Mouse (Mus musculus): ENCODE measurements around the gene Lin52.
A peak's percentile ranks its signal among the peaks of the same experiment; 100 is the strongest.

Gene Lin52

DNA sequence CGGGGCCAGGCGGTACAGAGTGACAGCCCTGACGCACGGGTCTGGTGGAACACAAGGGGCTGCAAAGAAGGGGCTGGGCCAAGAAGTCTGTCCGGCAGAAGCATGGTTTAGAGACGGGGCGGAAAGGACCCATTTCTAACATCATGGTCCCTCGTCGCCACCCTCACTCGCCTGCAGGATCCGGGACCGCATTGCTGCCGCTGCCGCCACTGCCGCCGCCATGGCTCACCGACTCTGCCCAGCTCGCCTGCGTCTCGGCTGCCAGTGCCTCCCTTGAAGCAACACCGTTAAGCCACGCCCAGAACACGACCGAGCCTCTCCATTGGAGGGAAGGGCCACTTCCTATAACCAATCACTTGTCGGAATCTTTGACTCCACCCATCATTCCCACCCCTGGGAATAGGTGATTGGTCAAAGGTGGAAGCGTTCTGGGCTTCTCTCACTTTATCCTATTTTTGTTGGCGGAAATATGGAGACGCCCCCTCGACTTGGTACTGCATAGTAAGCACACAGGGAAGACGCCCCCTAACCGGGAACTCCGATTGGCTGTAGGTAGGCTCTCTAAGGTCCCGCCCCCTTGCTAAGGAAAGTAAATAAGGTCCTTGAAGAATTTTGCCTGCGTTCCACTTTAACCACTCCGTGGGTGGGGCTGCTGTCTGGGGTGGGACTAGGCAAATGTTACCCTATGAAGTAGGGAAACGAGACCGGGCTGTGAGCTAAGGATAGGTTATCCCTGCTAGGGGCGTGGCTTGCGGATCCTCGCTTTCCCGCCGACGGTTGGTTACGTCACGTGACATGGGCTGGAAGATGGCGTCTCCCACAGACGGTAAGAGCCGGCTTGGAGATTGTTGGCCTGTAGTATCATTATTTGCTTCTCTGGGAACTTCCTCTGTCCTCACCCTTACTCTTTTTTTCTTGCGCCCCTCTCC lies at the start of gene Lin52, which contains the start of gene Aldh6a1:
Gene Lin52 (plus strand): TSS at position 705 of the 929 bp plus-strand sequence.
Gene Aldh6a1 (minus strand): TSS at position 287 of the 929 bp plus-strand sequence.
- peak; percentile 94 to 98 for DNase-seq

- DNase-seq: no peak
These were observed 48.3 kb upstream of the Lin52 start for GRCm38 (mm10) chr12:84402923-84403322.

DNA sequence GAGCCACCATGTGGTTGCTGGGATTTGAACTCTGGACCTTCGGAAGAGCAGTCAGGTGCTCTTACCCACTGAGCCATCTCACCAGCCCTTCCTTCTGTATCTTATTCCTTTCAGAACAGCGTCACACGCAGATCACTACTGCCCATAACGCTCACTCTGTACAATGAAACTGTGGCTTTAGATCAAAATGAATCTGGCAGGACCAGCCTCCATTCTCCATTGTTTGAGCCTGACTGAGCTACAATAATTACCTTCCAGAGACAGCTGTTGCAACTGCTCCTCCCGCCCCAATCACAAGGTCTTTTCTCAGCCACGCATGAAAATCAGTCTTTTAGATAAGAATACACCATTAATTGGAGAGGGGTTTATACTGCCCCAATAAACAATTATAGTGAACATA lies 46.7 kb upstream of the Lin52 start:
- DNase-seq: no peak

DNA sequence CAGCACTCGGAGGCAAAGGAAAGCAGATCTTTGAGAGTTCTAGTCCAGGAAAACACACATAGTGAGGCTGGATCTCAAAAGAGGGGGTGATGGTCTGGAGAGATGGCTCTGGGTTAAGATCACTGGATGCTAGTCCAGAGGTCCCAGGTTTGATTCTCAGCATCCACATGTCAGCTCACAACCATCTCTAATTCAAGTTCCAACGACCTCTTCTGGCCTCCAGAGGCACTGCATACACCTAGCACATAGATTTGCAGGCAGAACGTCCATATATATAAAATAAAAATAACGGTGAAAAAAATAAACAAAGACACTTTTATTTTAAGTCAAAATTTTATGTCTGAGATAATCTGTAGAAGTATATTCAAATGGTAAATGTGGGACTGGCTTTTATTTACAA lies 44.0 kb upstream of the Lin52 start:
- DNase-seq: no peak

GRCm38 (mm10) chr12:84407874-84408818 lies 43.1 kb upstream of the Lin52 start:
- DNase-seq: peak; percentile 56 to 79

DNA sequence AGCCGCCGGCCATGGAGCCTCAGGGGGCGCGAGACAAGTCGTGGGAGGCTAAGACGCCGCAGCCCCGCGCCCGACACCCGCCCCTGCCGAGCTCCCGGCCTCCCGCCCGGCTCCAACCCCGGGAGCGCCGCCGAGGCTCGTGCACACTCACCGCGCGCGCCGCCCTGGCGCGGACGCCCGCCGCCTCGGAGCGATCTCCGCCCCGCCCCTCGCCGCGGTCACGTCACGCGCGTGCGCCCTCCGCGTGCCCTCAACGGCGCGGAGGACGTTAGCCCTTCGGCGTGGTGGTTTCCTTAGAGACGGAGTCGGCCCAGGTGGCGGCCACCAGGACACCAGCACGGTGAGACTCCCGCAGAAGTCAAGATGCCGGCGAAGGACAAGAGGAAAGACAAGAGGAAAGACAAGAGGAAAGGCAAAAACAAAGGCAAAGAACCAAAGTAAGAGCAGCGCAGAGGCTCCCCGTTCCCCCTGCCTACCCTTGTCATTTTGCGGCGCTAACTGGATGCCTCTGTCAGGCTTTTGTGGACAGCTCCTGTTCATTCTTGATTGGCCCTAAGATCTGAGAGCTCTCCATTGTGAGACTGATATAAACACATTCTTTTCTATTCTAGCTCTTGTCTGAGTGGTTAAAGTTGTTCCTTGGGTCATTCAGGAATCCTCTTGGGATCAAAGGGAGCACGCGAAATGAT lies 42.3 kb upstream of the Lin52 start, which contains the start of the genes Entpd5 and Bbof1:
Gene Entpd5 (minus strand): TSS at position 211 of the 689 bp plus-strand sequence.
Gene Bbof1 (plus strand): TSS at position 253 of the 689 bp plus-strand sequence.
- DNase-seq: peak; percentile 80

GRCm38 (mm10) chr12:84416834-84417604 lies 34.2 kb upstream of the Lin52 start, which contains the start of gene Rnf113a2:
Rnf113a2 (plus strand) TSS chr12:84417196.
- peak; percentile 72 to 74 for DNase-seq

GRCm38 (mm10) chr12:84417605-84417922 lies 33.7 kb upstream of the Lin52 start:
- DNase-seq: peak in 1 of 2 experiments; percentile 6

DNA sequence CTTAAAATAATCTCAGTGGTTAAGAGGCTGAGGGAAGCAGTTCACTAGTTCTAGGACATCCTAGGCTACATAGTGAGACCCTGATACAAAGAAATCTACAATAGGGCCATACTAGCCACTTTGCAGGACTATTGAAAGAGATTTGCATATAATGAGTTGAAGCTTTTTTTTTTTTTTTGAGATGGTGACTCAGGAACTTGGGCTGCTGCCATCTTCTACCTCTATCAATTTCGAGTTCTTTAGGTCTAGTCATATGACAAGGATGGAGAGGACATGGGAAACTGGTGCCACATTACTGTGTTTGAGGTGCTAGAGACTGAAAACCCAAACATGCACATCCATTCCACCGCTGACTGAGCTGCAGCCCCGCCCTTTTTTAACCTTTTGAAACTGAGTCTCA lies 27.2 kb upstream of the Lin52 start:
- DNase-seq: no peak

GRCm38 (mm10) chr12:84429825-84430224 lies 21.4 kb upstream of the Lin52 start:
- no peak for DNase-seq

DNA sequence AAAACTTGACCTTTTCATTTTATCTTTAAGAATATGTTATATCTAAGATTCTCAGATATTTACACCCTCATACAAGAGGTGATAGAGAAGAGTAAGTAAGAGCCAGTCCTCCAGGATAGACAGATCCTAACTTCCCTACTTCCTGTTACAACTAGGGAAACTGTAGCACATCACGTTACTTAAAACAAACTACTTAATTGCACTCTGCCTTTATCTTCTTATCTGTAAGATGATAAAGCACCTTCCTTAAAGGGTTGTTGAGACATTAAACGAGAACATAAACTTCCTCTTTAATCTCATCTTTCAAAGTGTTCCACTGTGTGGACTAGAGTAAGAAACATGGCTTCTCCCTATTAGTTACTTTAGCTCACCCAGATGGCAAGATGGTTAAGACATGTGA lies 12.5 kb upstream of the Lin52 start:
- no peak for DNase-seq

- DNase-seq: no peak
These were observed 8.7 kb upstream of the Lin52 start for GRCm38 (mm10) chr12:84442526-84442925.

DNA sequence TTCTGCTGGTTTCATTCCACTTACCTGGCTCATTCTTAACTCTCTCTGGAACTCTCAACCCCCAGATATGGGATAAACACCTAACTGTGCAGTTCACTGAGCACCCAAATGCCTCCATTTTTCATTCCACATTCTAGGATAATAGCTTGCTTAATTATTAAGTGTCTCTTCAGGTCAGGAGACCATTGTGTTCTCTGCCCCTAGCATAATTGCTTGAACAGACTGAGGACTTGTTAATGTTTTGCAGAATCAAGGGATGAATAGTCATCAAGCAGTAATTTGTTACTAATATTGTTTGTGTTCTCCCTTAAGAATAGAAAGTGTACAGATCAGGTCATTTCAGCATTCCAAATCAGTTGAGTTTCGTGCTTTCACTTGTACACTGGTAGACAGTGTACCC lies 3.8 kb upstream of the Lin52 start:
- no peak for DNase-seq

GRCm38 (mm10) chr12:84448181-84448580 lies 3.0 kb upstream of the Lin52 start:
- DNase-seq: no peak

- DNase-seq: no peak
These were observed 1.3 kb upstream of the Lin52 start for GRCm38 (mm10) chr12:84449887-84450286.

GRCm38 (mm10) chr12:84450351-84450717 lies 888 bp upstream of the Lin52 start:
- no peak for DNase-seq

GRCm38 (mm10) chr12:84451801-84452200 lies 579 bp downstream of the Lin52 start:
- DNase-seq: peak; percentile 5 to 14

DNA sequence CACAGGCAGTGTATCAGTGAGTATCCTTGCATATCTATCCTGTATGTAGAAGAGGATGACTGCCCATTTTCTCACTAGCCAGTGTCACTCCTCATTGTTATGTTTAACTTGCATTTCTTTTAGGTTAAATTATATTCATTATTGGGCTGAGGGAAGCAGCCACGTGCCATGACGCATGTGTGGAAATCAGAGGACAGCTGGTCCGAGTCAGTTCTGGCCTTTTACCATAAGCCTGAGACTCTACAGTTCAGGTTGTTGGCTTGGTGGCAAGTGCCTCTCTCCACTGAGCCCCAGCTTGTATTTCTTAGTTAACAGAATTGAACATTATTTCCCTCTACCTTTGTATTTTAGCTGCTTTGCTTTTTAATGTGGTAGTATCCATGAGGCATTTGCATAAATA lies 5.7 kb downstream of the Lin52 start:
- no peak for DNase-seq

DNA sequence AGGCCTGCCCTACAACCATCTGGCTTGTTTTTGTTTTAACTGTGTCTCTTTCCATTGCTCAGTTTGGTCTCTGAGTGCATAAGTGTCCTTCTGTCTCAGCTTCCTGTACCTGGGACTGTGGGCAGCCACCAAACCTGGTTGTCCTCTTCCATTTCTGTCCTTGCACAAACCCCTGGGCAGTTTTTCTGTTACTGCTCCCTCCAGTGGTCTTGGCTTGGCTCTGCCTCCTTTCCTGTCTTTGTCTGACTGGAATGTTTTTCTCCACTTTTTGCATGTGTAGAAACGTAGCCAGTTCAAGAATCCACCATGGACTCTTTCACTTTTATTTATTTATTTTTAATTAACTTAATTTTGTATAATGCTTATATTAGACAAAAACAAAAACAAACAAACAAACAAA lies 8.6 kb downstream of the Lin52 start:
- no peak for DNase-seq

DNA sequence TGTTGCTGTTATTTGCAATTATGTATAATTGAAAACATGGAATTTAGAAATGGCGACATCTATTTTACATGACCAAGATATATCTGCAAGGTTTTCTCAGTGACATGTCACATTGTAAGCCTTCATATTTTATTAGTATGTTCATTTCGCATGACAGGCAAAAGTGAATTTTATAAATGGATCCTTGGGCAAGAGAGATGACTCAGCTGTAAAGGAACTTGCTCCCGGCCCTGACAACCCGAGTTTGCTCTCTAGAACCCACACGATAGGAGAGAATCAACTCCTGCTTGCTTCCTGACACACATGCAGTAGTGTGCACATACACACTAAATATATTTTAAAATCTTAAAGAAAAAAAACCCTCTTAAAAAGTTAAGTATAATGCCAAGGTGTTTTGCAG lies 10.2 kb downstream of the Lin52 start:
- no peak for DNase-seq

- DNase-seq: no peak
These were observed 11.6 kb downstream of the Lin52 start for GRCm38 (mm10) chr12:84462856-84463255.

- DNase-seq: no peak
These were observed 17.5 kb downstream of the Lin52 start for GRCm38 (mm10) chr12:84468701-84469100.

Data from thymus, adult 18-20 months (tissue).